ENCODE assay signal across 8 mouse cellular contexts in the genomic region with DNA sequence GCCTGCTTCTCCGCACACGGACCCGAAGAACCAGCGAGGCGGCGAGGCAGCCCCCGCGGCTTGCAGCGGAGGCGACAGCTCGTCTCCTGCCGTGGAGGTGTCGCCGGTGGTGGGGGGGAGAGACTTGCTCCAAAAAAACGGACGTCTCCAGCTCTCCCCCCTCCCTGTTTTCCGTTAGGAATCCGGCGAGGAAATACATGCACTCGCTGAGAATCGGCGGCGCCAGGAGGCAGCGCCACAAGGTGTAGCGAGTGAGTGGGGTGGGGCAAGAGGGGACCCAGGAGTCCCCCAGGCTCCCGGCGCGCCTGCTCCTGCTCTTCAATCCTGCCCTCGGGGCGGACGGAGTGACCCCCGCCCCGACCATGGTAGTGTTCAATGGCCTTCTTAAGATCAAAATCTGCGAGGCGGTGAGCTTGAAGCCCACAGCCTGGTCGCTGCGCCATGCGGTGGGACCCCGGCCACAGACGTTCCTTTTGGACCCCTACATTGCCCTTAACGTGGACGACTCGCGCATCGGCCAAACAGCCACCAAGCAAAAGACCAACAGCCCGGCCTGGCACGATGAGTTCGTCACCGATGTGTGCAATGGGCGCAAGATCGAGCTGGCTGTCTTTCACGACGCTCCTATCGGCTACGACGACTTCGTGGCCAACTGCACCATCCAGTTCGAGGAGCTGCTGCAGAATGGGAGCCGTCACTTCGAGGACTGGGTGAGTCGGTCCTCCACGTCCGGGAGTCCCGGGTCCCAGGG. TPM values are rescaled to one million over a fixed set of nuclear protein-coding genes. Genes with fewer than 3 reads are reported as not detected.
DNase-seq lines count a peak whose midpoint lies in the region; ATAC-seq and TF ChIP-seq lines count a peak whose summit lies in the region.

No protein-coding gene starts in this region.

- peak overlapping the region; percentile 72 for H3K4me3 ChIP-seq in forebrain, postnatal 0 days (ENCODE audit: low read depth, low read length)
- H3K4me3 ChIP-seq in hindbrain, embryonic 11.5 days (ENCODE audit: low read depth, low read length) = peak overlapping the region; percentile 72

- no peaks in the 10 kb centered on the region for H3K36me3 ChIP-seq in forebrain, postnatal 0 days (ENCODE audit: insufficient read depth)
- H3K36me3 ChIP-seq in hindbrain, embryonic 11.5 days (ENCODE audit: control insufficient read depth, insufficient read depth, low read length) = no peaks in the 10 kb centered on the region

- 1% methylated on average over 64 of the region's 64 CpGs for WGBS in forebrain, postnatal 0 days
- WGBS in hindbrain, embryonic 11.5 days = under 1% methylated on average over 63 of the region's 64 CpGs

- no peak for TF ChIP-seq POLR2A in brain, embryonic 14.5 days (IDR thresholded peaks at IDR 0.05; ENCODE audit: borderline replicate concordance, extremely low read depth, insufficient read depth, insufficient read length, poor library complexity, severe bottlenecking)

- peak overlapping the region; percentile 90 for H3K27ac ChIP-seq in forebrain, postnatal 0 days (ENCODE audit: low read depth, low read length)
- peak overlapping the region; percentile 92 for H3K27ac ChIP-seq in hindbrain, embryonic 11.5 days (ENCODE audit: low read depth, low read length)

- peak overlapping the region; percentile 75 for H3K9ac ChIP-seq in forebrain, postnatal 0 days
- peak overlapping the region; percentile 81 for H3K9ac ChIP-seq in hindbrain, embryonic 11.5 days (ENCODE audit: low read depth, low read length)

- intact Hi-C loops in left cerebral cortex, postnatal 4 days (cut with DNase I) = loop anchor here (5.0 kb wide), 1 partner anchor 274 kb away; no protein-coding TSS in a partner anchor

- H3K4me2 ChIP-seq in forebrain, postnatal 0 days (ENCODE audit: low read depth) = peak overlapping the region; percentile 94
- peak overlapping the region; percentile 96 for H3K4me2 ChIP-seq in hindbrain, embryonic 11.5 days (replicated peaks; ENCODE audit: low read depth, low read length)

- DNase-seq in cerebellum, adult 11 months = peak; percentile 56
- peak; percentile 56 for DNase-seq in brain, embryonic 14.5 days (ENCODE audit: low read depth)
- peak; percentile 64 for DNase-seq in forebrain, postnatal 0 days
- peak; percentile 64 for DNase-seq in hindbrain, embryonic 11.5 days (ENCODE audit: low spot score)
- peak; percentile 38 for DNase-seq in left cerebral cortex, postnatal 4 days
- peak; percentile 29 for DNase-seq in mesoderm, embryonic 11.5 days (ENCODE audit: low read depth, low spot score)
- peak; percentile 30 to 72 for DNase-seq in spleen, postnatal 4 days (ENCODE audit: low spot score in 2 of 2)

- H3K27me3 ChIP-seq in forebrain, postnatal 0 days (ENCODE audit: insufficient read depth, low read length) = no peaks in the 10 kb centered on the region
- H3K27me3 ChIP-seq in hindbrain, embryonic 11.5 days (ENCODE audit: control insufficient read depth, insufficient read depth, low read length) = no peaks in the 10 kb centered on the region

- H3K4me1 ChIP-seq in forebrain, postnatal 0 days (ENCODE audit: insufficient read depth) = peaks cover 22% of the 10 kb centered on the region
- H3K4me1 ChIP-seq in hindbrain, embryonic 11.5 days (replicated peaks; ENCODE audit: control insufficient read depth, insufficient read depth, low read length) = peaks cover 3% of the 10 kb centered on the region; the same call in 1 of the 2 replicates

- no peaks in the 10 kb centered on the region for H3K9me3 ChIP-seq in forebrain, postnatal 0 days (ENCODE audit: low read length)
- no peaks in the 10 kb centered on the region for H3K9me3 ChIP-seq in hindbrain, embryonic 11.5 days (ENCODE audit: control insufficient read depth, low read length)

- TF ChIP-seq CTCF in brain, embryonic 14.5 days (IDR thresholded peaks at IDR 0.05; ENCODE audit: borderline replicate concordance, extremely low read depth, insufficient read depth, insufficient read length) = no peak
- peak; percentile 33 for TF ChIP-seq CTCF in forebrain, postnatal 0 days (IDR thresholded peaks at IDR 0.05; ENCODE audit: low read depth)

- ATAC-seq in cerebellum, adult (ENCODE audit: insufficient number of reproducible peaks, low FRiP score, low TSS enrichment) = no peak
- ATAC-seq in forebrain, postnatal 0 days = peak; percentile 16
- ATAC-seq in hindbrain, embryonic 11.5 days (ENCODE audit: low FRiP score) = peak; percentile 4; the same call in 1 of the 2 replicates

RNA-seq across cellular contexts. Expression of a gene that starts 0.8 kb away (rescaled TPM):
- polyA plus RNA-seq in brain, embryonic 14.5 days (2012; rRNA removed) = 10.8 and 21.8 TPM in 2 replicates
- 90.0 and 94.3 TPM in 2 replicates for total RNA-seq in forebrain, postnatal 0 days (2014; rRNA removed)
- polyA plus RNA-seq in forebrain, postnatal 0 days (2015; fragmentation: Nextera tagmentation; extraction: Ambion mirVana) = 59.8 and 91.3 TPM in 2 replicates
- 7.3 and 7.4 TPM in 2 replicates for polyA plus RNA-seq in hindbrain, embryonic 11.5 days (2014; fragmentation: Nextera tagmentation; extraction: Ambion mirVana)
- total RNA-seq in left cerebral cortex, postnatal 4 days (2021) = 100 to 1,000 TPM; 253 to 257 TPM

RNA-seq across cellular contexts. Expression of a gene that starts 23.4 kb away (rescaled TPM):
- 10.2 and 12.0 TPM in 2 replicates for polyA plus RNA-seq in brain, embryonic 14.5 days (2012; rRNA removed)
- 20.8 and 20.9 TPM in 2 replicates for total RNA-seq in forebrain, postnatal 0 days (2014; rRNA removed)
- 5.3 and 9.4 TPM in 2 replicates for polyA plus RNA-seq in forebrain, postnatal 0 days (2015; fragmentation: Nextera tagmentation; extraction: Ambion mirVana)
- 10.3 and 12.6 TPM in 2 replicates for polyA plus RNA-seq in hindbrain, embryonic 11.5 days (2014; fragmentation: Nextera tagmentation; extraction: Ambion mirVana)
- total RNA-seq in left cerebral cortex, postnatal 4 days (2021) = 10 to 100 TPM; 23.9 to 24.4 TPM
